Mouse (Mus musculus) liver, embryonic 16.5 days (tissue): Measurements from ENCODE around the gene Inava. TPM values are rescaled to one million over a fixed set of nuclear protein-coding genes. Genes with fewer than 3 reads are reported as not detected.

Experiments used
- ATAC-seq: fragments of 200-750 bp; cut with Nextera tagmentation; 2 replicates; pipeline ENCODE4 v1.8.0; 2017; ENCODE audit warnings: low read depth, mild to moderate bottlenecking, moderate number of reproducible peaks, moderate library complexity
- H3K27ac ChIP-seq: fragments of 300-500 bp; sonication (generic); 2 replicates; pipeline ENCODE4 v1.5.1; 2014; ENCODE audit warnings: mild to moderate bottlenecking, low read length
- H3K27me3 ChIP-seq: fragments of 300-500 bp; sonication (generic); 2 replicates; pipeline ENCODE4 v1.6.1; 2014; ENCODE audit warnings: low read depth, low read length, mixed read lengths; ENCODE audit not compliant: control insufficient read depth, insufficient read depth
- H3K36me3 ChIP-seq: fragments of 300-500 bp; sonication (generic); 2 replicates; pipeline ENCODE4 v1.6.1; 2014; ENCODE audit warnings: mild to moderate bottlenecking; ENCODE audit not compliant: control insufficient read depth, insufficient read depth
- H3K4me1 ChIP-seq: fragments of 300-500 bp; sonication (generic); 2 replicates; pipeline ENCODE4 v1.6.1; 2014; ENCODE audit warnings: low read depth, low read length, mixed read lengths; ENCODE audit not compliant: control insufficient read depth
- H3K4me2 ChIP-seq: fragments of 300-500 bp; sonication (generic); 2 replicates; pipeline ENCODE4 v1.6.1; 2014; ENCODE audit warnings: low read depth, low read length, mixed read lengths
- H3K4me3 ChIP-seq: fragments of 300-500 bp; sonication (generic); 2 replicates; pipeline ENCODE4 v1.5.1; 2014; ENCODE audit warnings: low read depth, mild to moderate bottlenecking, low read length
- H3K9ac ChIP-seq: fragments of 300-500 bp; sonication (generic); 2 replicates; pipeline ENCODE4 v1.6.1; 2014; ENCODE audit warnings: low read depth, low read length
- H3K9me3 ChIP-seq: fragments of 300-500 bp; sonication (generic); replicated peaks from 2 replicates; pipeline ENCODE4 v1.6.1; 2016; ENCODE audit warnings: low read length; ENCODE audit not compliant: control insufficient read depth
- WGBS: fragments of 180-500 bp; shearing (Covaris S2); extraction: QIAGEN DNeasy Blood & Tissue Kit; methylation state at CpG from one replicate; pipeline ENCODE4 v1.1.7; 2014; ENCODE audit not compliant: insufficient replicate concordance; 5-methylcytosine and 5-hydroxymethylcytosine counted together
- polyA plus RNA-seq: library from polyadenylated mRNA; unstranded; fragments of >200 nt; fragmentation: Nextera tagmentation; extraction: Ambion mirVana; gene quantifications from 2 replicates; pipeline ENCODE4 v1.2.1, GENCODE M21; 2015

Gene Inava
- polyA plus RNA-seq, 1 experiment from 2014 or later: 0.44 TPM

DNA sequence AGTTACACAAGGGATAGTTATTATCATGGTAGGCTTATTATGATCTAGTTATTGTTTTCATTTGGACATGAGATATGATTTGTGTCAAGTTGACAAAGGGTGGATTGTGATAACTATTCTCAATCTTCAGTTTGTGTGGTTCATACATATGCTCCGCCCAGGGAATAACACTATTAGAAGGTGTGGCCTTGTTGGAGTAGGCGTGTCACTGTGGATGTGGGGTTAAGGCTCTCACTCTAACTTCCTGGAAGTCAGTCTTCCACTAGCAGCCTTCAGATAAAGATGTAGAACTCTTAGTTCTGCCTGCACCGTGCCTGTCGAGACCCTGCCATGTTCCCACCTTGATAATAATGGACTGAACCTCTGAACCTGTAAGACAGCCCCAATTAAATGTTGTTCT lies 4.4 kb upstream of the Inava start:
- H3K9ac ChIP-seq: no peak overlapping the region
- ATAC-seq: no peak
- no peak overlapping the region for H3K4me3 ChIP-seq
- WGBS: 54% methylated on average over 4 of the region's 4 CpGs
- no peak overlapping the region for H3K4me2 ChIP-seq
- no peaks in the 10 kb centered on the region for H3K4me1 ChIP-seq
- H3K9me3 ChIP-seq: no peaks in the 10 kb centered on the region
- peaks cover 22% of the 10 kb centered on the region for H3K27me3 ChIP-seq
- no peaks in the 10 kb centered on the region for H3K36me3 ChIP-seq
- H3K27ac ChIP-seq: no peak overlapping the region

DNA sequence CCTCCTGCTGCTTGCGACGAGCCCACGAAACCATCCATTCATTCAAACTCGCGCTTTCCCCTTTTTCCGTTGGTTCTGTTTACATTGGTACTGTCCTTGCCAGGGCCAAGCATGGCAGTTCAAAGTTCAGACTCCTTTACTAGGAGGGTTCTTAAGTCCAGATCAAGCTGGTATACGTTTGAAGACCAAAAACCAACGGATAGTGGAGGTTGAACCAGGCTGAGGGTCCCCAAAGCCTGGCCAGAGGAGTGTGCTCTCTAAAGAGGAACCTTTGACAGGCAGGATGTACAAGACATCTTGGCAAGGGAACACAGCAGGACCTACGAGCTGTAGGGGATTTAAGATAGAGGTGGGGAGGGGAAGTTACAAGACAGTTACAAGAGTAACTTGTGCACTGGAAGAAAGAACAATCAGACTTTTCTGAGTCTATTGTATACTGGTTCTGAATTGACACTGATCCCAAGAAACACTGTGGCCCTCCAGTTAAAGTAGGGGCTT lies 580 bp upstream of the Inava start:
- H3K9me3 ChIP-seq: no peaks in the 10 kb centered on the region
- ATAC-seq: no peak
- WGBS: 2% methylated on average over 9 of the region's 9 CpGs
- H3K27ac ChIP-seq: no peak overlapping the region
- H3K4me2 ChIP-seq: peak overlapping the region; percentile 63
- H3K4me1 ChIP-seq: no peaks in the 10 kb centered on the region; the same call in 1 of the 2 replicates
- H3K36me3 ChIP-seq: no peaks in the 10 kb centered on the region
- peak overlapping the region; percentile 55 for H3K4me3 ChIP-seq
- H3K27me3 ChIP-seq: peaks cover 51% of the 10 kb centered on the region
- no peak overlapping the region for H3K9ac ChIP-seq

DNA sequence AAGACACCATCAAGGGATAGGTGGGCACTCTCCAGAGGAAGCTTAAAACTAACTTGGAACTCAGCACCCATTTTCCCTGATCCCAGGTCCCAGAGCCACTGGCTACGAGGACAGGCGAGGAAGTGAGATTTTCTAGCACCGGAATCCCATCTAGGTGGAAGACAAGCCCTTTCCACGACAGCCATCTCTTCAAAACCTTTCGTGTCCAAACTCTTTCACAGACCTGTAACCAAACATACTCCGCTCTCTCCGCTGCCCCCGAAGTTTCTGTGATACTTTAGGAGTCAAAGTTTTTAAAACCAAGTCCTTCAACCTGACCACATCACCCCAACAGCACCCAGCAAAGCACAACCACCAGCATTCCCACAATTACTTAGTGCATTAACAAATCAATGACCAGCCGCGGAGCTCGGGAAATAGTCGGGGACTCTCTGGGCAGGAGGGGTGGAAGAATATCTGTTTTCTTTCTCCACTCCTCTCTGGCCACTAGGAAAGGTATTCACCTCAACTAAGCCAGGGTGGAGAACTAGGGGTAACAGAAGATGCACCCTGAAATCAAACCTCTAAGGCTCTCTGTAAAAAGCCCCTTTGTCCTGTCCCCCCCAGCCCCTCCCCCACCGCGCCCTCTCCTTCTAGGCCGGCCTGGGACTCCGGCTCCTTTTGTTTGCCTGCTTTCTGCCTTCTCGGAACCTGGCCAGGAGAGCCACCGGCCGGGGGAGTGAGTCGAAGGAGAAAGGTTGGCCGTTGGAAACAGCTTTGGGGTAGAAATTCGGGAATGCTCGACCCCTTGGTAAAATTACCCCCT lies 876 bp downstream of the Inava start:
- H3K4me1 ChIP-seq: peaks cover 2% of the 10 kb centered on the region; the same call in 1 of the 2 replicates
- no peak for ATAC-seq
- peak overlapping the region; percentile 55 for H3K4me3 ChIP-seq
- 3% methylated on average over 23 of the region's 23 CpGs for WGBS
- H3K36me3 ChIP-seq: no peaks in the 10 kb centered on the region
- no peak overlapping the region for H3K9ac ChIP-seq
- H3K27me3 ChIP-seq: peaks cover 51% of the 10 kb centered on the region
- H3K4me2 ChIP-seq: peak overlapping the region; percentile 63
- H3K9me3 ChIP-seq: no peaks in the 10 kb centered on the region
- no peak overlapping the region for H3K27ac ChIP-seq

DNA sequence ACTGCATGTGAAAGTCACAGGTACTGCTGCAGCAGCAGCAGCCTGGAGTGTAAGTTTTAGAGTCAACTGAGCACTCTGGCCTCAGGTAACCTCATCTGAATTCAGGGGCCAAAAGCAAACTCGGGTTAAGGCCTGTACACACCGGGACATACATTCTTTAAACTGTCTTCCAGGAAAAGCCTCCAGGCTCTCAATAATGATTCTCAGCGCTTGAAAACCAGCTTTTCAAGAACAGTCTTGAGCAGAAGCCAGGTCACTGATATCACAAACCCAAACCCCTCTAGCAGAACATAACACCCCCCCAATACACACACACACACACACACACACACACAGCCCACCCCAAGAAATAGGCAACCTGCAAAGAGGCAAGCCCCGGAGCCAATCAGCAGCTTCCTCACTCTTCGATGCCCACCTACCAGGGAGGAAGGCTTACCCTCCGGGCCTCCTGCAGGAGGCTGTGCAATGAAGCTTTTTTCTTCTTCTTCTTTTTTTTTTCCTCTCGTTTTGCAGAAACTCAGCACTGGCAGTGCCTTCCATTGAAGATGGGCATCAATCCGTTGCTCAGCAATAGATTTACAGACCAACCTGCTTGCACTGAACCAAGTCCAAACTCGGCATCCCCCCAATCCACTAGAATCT lies 1.7 kb downstream of the Inava start:
- ATAC-seq: no peak
- 4% methylated on average over 9 of the region's 9 CpGs for WGBS
- H3K4me1 ChIP-seq: peaks cover 2% of the 10 kb centered on the region; the same call in 1 of the 2 replicates
- no peak overlapping the region for H3K4me2 ChIP-seq
- no peak overlapping the region for H3K4me3 ChIP-seq
- H3K9me3 ChIP-seq: no peaks in the 10 kb centered on the region
- H3K27me3 ChIP-seq: peaks cover 51% of the 10 kb centered on the region
- H3K9ac ChIP-seq: no peak overlapping the region
- H3K27ac ChIP-seq: no peak overlapping the region
- H3K36me3 ChIP-seq: no peaks in the 10 kb centered on the region

DNA sequence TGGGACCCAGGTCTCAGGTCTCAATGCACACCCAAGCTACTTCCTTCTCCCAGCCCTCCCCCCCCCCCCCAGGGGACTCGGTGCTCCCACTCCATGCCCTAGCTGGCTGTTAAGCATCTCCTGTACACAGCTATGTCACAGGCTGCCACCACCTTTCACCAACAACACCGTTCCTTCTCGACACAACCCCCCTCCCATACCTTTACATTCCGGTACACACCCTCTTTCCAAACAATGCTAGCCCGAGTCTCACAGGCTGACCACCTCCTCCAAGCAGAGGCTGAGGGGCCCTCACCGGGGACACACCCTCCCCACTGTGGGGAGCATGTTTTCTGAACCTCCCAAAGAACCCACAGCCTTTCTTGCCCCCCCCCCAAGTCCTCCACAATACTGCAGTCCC lies 2.5 kb downstream of the Inava start:
- H3K27ac ChIP-seq: no peak overlapping the region
- H3K27me3 ChIP-seq: peaks cover 51% of the 10 kb centered on the region
- H3K36me3 ChIP-seq: no peaks in the 10 kb centered on the region
- H3K4me3 ChIP-seq: no peak overlapping the region
- WGBS: 16% methylated on average over 6 of the region's 6 CpGs
- no peak overlapping the region for H3K4me2 ChIP-seq
- H3K4me1 ChIP-seq: peaks cover 2% of the 10 kb centered on the region; the same call in 1 of the 2 replicates
- no peak overlapping the region for H3K9ac ChIP-seq
- no peaks in the 10 kb centered on the region for H3K9me3 ChIP-seq
- ATAC-seq: no peak

DNA sequence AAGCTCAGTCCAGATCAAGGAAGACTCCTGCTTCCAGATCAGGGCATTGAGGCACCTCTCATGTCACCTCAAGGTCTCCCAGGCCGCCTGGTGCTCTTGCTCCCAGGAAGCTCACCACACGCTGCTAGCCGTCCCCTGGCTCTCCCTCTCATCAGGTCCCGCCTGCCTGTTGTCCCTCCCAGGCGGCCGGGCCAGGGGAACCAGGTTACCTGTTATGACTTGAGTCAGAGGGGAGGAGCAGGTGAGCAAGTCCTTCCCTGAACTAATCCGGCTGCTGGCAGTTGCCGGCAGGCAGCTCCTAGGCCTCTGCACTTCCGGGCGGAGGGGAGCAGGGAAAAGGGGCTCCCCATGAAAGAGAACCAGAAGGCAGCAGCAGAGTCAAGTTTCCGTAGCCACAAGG lies 3.9 kb downstream of the Inava start:
- Histone ChIP-seq H3K4me1 (peaks cover 2% of the 10 kb centered on the region; the same call in 1 of the 2 replicates), H3K27ac (no peak overlapping the region), H3K9me3 (no peaks in the 10 kb centered on the region), H3K36me3 (no peaks in the 10 kb centered on the region), H3K9ac (no peak overlapping the region), H3K27me3 (peaks cover 46% of the 10 kb centered on the region), H3K4me2 (no peak overlapping the region), H3K4me3 (no peak overlapping the region)
- ATAC-seq: no peak
- WGBS: 44% methylated on average over 11 of the region's 11 CpGs

- Histone ChIP-seq H3K27me3 (peaks cover 34% of the 10 kb centered on the region), H3K9ac (no peak overlapping the region), H3K36me3 (no peaks in the 10 kb centered on the region), H3K27ac (peak overlapping the region; percentile 55), H3K9me3 (no peaks in the 10 kb centered on the region), H3K4me3 (no peak overlapping the region), H3K4me1 (peaks cover 2% of the 10 kb centered on the region; the same call in 1 of the 2 replicates), H3K4me2 (peak overlapping the region; percentile 42)
- 59% methylated on average over 6 of the region's 6 CpGs for WGBS
- ATAC-seq: peak; percentile 22; the same call in 1 of the 2 replicates
Observed at GRCm38 (mm10) chr1:136229040-136229373, 5.1 kb downstream of the Inava start.

DNA sequence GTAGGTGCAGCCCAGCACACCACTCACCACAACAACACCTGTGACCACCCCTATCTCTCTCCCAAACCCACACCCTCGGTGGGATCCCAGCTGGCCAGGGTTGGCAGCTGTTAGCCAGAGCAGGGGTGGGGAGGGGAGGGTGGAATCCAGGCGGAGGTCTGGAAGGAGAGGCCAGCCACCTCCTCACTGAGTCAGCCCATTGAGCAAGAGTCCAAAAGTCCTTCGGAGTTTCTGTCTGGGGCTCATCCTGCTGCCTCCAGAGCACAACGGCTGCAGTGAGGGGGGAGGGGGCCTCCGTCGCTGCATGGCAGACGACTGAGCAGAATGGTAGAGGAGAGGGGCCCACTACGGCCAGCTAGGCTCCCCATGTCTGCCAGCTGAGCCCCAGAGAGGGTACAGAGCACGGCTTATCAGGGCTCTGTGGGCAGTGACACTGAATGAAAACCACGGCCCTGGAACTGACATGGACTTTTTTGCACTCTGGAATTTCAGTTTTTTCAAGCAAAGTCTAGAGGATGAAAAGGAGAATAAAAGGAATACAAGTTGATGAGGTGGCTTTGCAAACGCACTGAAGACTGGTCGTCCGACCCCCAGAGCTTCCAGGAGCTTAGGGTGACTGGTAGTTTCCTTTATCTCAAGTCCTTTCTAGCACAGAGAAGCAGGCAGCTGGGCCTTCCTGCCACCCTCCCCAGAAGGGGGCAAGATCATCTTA lies 5.6 kb downstream of the Inava start:
- 10% methylated on average over 13 of the region's 13 CpGs for WGBS
- peaks cover 2% of the 10 kb centered on the region; the same call in 1 of the 2 replicates for H3K4me1 ChIP-seq
- H3K36me3 ChIP-seq: no peaks in the 10 kb centered on the region
- peaks cover 29% of the 10 kb centered on the region for H3K27me3 ChIP-seq
- H3K4me3 ChIP-seq: peak overlapping the region; percentile 17; the same call in 1 of the 2 replicates
- no peak overlapping the region for H3K9ac ChIP-seq
- peak; percentile 76 for ATAC-seq
- H3K9me3 ChIP-seq: no peaks in the 10 kb centered on the region
- H3K4me2 ChIP-seq: peak overlapping the region; percentile 42
- H3K27ac ChIP-seq: peak overlapping the region; percentile 55
